ENCODE assay signal across 8 mouse cellular contexts in genomic region chr17:24141425-24141920, GRCm38 (mm10). TPM values are rescaled to one million over a fixed set of nuclear protein-coding genes. Genes with fewer than 3 reads are reported as not detected.
DNase-seq lines count a peak whose midpoint lies in the region; ATAC-seq and TF ChIP-seq lines count a peak whose summit lies in the region.

No protein-coding gene starts in this region.

- ATAC-seq in G1E (ENCODE audit: extremely low read depth, insufficient number of reproducible peaks, low FRiP score, poor library complexity, severe bottlenecking), result peak; percentile 95
- ATAC-seq in forebrain, embryonic 16.5 days, result peak; percentile 98
- ATAC-seq in lung, embryonic 15.5 days (ENCODE audit: borderline replicate concordance, extremely low read depth, low FRiP score, low TSS enrichment), result peak; percentile 98

- H3K36me3 ChIP-seq in G1E (replicated peaks), result peaks cover 24% of the 10 kb centered on the region
- H3K36me3 ChIP-seq in forebrain, embryonic 16.5 days (ENCODE audit: control insufficient read depth, insufficient read depth), result no peaks in the 10 kb centered on the region
- no peaks in the 10 kb centered on the region for H3K36me3 ChIP-seq in lung, embryonic 15.5 days

- peak; percentile 93 for DNase-seq in G1E (ENCODE audit: low spot score)
- peak; percentile 98 for DNase-seq in cerebellum, adult 18-20 months
- peak; percentile 98 for DNase-seq in heart, postnatal 4 days
- DNase-seq in layer of hippocampus, adult 8-10 months (ENCODE audit: low spot score in 2 of 2), result peak; percentile 95 to 96
- DNase-seq in ovary, adult 18-20 months (ENCODE audit: low spot score), result peak; percentile 95
- peak; percentile 98 for DNase-seq in thymus, postnatal 0 days (ENCODE audit: low spot score)

- peak overlapping the region; percentile 90 for H3K9ac ChIP-seq in forebrain, embryonic 16.5 days (replicated peaks; ENCODE audit: low read depth, low read length)
- peak overlapping the region; percentile 83 for H3K9ac ChIP-seq in lung, embryonic 15.5 days

- H3K4me3 ChIP-seq in G1E (ENCODE audit: low read depth, low read length), result peak overlapping the region; percentile 95
- H3K4me3 ChIP-seq in forebrain, embryonic 16.5 days (replicated peaks; ENCODE audit: low read length), result peak overlapping the region; percentile 97
- peak overlapping the region; percentile 77 for H3K4me3 ChIP-seq in lung, embryonic 15.5 days

- peaks cover 44% of the 10 kb centered on the region for H3K4me1 ChIP-seq in G1E (ENCODE audit: insufficient read depth, low read depth, low read length)
- peaks cover 23% of the 10 kb centered on the region for H3K4me1 ChIP-seq in forebrain, embryonic 16.5 days (replicated peaks; ENCODE audit: control insufficient read depth, insufficient read depth, low read length)
- H3K4me1 ChIP-seq in lung, embryonic 15.5 days, result peaks cover 30% of the 10 kb centered on the region

- no peak for TF ChIP-seq CTCF in G1E (IDR thresholded peaks at IDR 0.05; ENCODE audit: low read depth, low read length)

- H3K27me3 ChIP-seq in G1E (ENCODE audit: insufficient read depth, low read length), result no peaks in the 10 kb centered on the region
- H3K27me3 ChIP-seq in forebrain, embryonic 16.5 days (replicated peaks; ENCODE audit: control insufficient read depth, insufficient read depth, low read length), result no peaks in the 10 kb centered on the region
- no peaks in the 10 kb centered on the region for H3K27me3 ChIP-seq in lung, embryonic 15.5 days

- no peaks in the 10 kb centered on the region for H3K9me3 ChIP-seq in G1E (replicated peaks)
- no peaks in the 10 kb centered on the region for H3K9me3 ChIP-seq in forebrain, embryonic 16.5 days (ENCODE audit: control insufficient read depth, low read length)
- H3K9me3 ChIP-seq in lung, embryonic 15.5 days, result no peaks in the 10 kb centered on the region

- WGBS in forebrain, embryonic 16.5 days, result 0% methylated on average over 39 of the region's 57 CpGs
- under 1% methylated on average over 56 of the region's 57 CpGs for whole genome bisulfite sequencing in lung, embryonic 15.5 days

- peak overlapping the region; percentile 98 for H3K4me2 ChIP-seq in forebrain, embryonic 16.5 days (ENCODE audit: low read length)
- peak overlapping the region; percentile 84 for H3K4me2 ChIP-seq in lung, embryonic 15.5 days

- H3K27ac ChIP-seq in forebrain, embryonic 16.5 days (ENCODE audit: low read length), result peak overlapping the region; percentile 81
- peak overlapping the region; percentile 74 for H3K27ac ChIP-seq in lung, embryonic 15.5 days

RNA-seq across cellular contexts. Expression of gene Pdpk1, which starts 9.3 kb away (rescaled TPM):
- total RNA-seq in G1E (2014; fragmentation: Nextera tagmentation) (58.6 and 58.8 TPM in 2 replicates), G1E (2017) (48.3 and 63.3 TPM in 2 replicates)
- 27.0 and 47.8 TPM in 2 replicates for polyA plus RNA-seq in G1E (2012)
- 59.4 and 62.9 TPM in 2 replicates for polyA plus RNA-seq in forebrain, embryonic 16.5 days (2015; fragmentation: Nextera tagmentation; extraction: Ambion mirVana)
- 10 to 100 TPM; 62.1 to 62.6 TPM for total RNA-seq in heart, postnatal 4 days (2021)
- 100 to 1,000 TPM in 3 of 4 experiments, 10 to 100 TPM in 1; 95.3 to 124 (median 108) TPM for total RNA-seq in layer of hippocampus, adult 8-10 months (2022)
- 30.3 and 34.5 TPM in 2 replicates for polyA plus RNA-seq in lung, embryonic 15.5 days (2015; fragmentation: Nextera tagmentation; extraction: Ambion mirVana)
- 48.3 and 62.0 TPM in 2 replicates for polyA plus RNA-seq in thymus, postnatal 0 days (2015; fragmentation: Nextera tagmentation; extraction: Ambion mirVana)

RNA-seq across cellular contexts. Expression of gene Amdhd2, which starts 22.1 kb away (rescaled TPM):
- total RNA-seq in G1E (2014; fragmentation: Nextera tagmentation) (7.2 and 18.7 TPM in 2 replicates), G1E (2017) (60.2 and 66.4 TPM in 2 replicates)
- polyA plus RNA-seq in G1E (2012), result 44.1 and 45.3 TPM in 2 replicates
- 25.5 and 28.2 TPM in 2 replicates for polyA plus RNA-seq in forebrain, embryonic 16.5 days (2015; fragmentation: Nextera tagmentation; extraction: Ambion mirVana)
- total RNA-seq in heart, postnatal 4 days (2021), result 10 to 100 TPM; 19.5 to 19.6 TPM
- total RNA-seq in layer of hippocampus, adult 8-10 months (2022), result 10 to 100 TPM; 35.7 to 55.8 (median 40.5) TPM
- polyA plus RNA-seq in lung, embryonic 15.5 days (2015; fragmentation: Nextera tagmentation; extraction: Ambion mirVana), result 33.2 and 34.5 TPM in 2 replicates
- 27.3 and 29.8 TPM in 2 replicates for polyA plus RNA-seq in thymus, postnatal 0 days (2015; fragmentation: Nextera tagmentation; extraction: Ambion mirVana)

RNA-seq across cellular contexts. Expression of gene Atp6v0c, which starts 28.0 kb away (rescaled TPM):
- total RNA-seq in G1E (2014; fragmentation: Nextera tagmentation) (126 and 189 TPM in 2 replicates), G1E (2017) (61.1 and 65.5 TPM in 2 replicates)
- 209 and 285 TPM in 2 replicates for polyA plus RNA-seq in G1E (2012)
- polyA plus RNA-seq in forebrain, embryonic 16.5 days (2015; fragmentation: Nextera tagmentation; extraction: Ambion mirVana), result 881 and 1,064 TPM in 2 replicates
- total RNA-seq in heart, postnatal 4 days (2021), result 100 to 1,000 TPM; 291 to 298 TPM
- 1,000 to 10,000 TPM in 3 of 4 experiments, 100 to 1,000 TPM in 1; 996 to 1,139 (median 1,074) TPM for total RNA-seq in layer of hippocampus, adult 8-10 months (2022)
- polyA plus RNA-seq in lung, embryonic 15.5 days (2015; fragmentation: Nextera tagmentation; extraction: Ambion mirVana), result 447 and 455 TPM in 2 replicates
- 506 and 523 TPM in 2 replicates for polyA plus RNA-seq in thymus, postnatal 0 days (2015; fragmentation: Nextera tagmentation; extraction: Ambion mirVana)

Comparison
In these comparisons a context has a peak if more than half of its experiments do, and no peak if none do; other contexts are left out.
1. Peak in every context shown above with its lines: DNase-seq, ATAC-seq, H3K4me3 ChIP-seq and H3K27ac ChIP-seq.